Mouse (Mus musculus): ENCODE results near the gene Hoxc9.

DNA sequence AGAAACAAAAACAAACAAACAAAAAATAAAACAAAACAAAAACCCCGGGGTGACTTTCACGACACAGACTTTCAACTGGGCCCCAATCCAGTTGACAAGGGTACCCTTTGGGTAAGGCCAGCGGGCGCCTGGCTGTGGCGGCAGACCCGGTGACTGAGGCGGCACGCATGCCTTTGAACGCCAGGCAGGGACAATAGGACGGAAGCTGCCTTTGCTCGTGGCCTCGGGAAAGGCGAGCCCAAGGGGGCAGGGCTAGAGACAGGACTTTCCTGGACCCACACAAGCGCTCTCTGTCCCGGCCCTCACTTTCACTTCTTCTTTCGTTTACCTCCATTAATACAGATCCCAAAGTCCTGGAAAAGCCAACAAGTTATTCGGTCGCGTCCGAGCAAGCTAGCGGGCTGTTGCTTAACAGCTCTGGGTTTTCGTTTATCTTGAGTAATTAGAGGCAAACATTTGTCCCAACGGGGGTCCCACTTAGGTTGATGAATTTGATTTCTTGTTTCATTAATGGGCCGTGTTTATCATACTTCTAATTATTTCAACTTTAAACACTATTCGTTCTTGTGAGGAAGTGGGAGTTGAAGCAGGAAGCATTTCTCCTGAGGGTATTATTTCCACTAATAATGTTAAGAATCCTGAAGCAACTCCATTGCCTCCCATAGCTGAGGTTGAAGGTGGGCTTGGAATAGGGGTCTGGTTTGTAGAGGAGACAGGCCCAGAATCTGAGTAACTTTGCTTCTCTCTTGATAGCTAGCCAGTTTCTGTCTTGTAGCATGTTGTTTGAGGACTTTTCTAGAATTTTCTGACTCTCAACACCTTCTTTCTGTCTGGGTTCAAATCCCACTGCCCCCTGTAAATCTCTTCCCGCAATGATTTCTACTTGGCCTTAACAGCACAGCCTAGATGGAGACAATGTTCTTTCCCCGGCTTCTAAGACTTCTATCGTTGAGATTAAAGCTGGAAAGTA lies 12.3 kb upstream of the Hoxc9 start:
- no peak for TF ChIP-seq CTCF (conservative IDR thresholded peaks at IDR 0.05; ENCODE audit: low read length)
- TF ChIP-seq NANOG (IDR thresholded peaks at IDR 0.05; ENCODE audit: borderline replicate concordance, low read length), result no peak
- no peak for TF ChIP-seq POU5F1 (IDR thresholded peaks at IDR 0.05; ENCODE audit: borderline replicate concordance, low read length)

Data from E14TG2a.4 (cell line).